Mouse (Mus musculus) liver, embryonic 13.5 days (tissue): ENCODE measurements around the gene Nmur1. TPM values are rescaled to one million over a fixed set of nuclear protein-coding genes. Genes with fewer than 3 reads are reported as not detected.

Experiments
- ATAC-seq: fragments of 200-750 bp; cut with Nextera tagmentation; 2 replicates; pipeline ENCODE4 v1.8.0; 2017; ENCODE audit warnings: low read depth, mild to moderate bottlenecking, moderate number of reproducible peaks, moderate library complexity
- DNase-seq: peaks from one replicate; pipeline ENCODE4 v3.0.0; 2022
- H3K27ac ChIP-seq: fragments of 300-500 bp; sonication (generic); 2 replicates; pipeline ENCODE4 v1.5.1; 2015; ENCODE audit warnings: moderate library complexity, mild to moderate bottlenecking, inconsistent platforms
- H3K27me3 ChIP-seq: fragments of 300-500 bp; sonication (generic); 2 replicates; pipeline ENCODE4 v1.6.1; 2015; ENCODE audit warnings: mild to moderate bottlenecking, inconsistent platforms
- H3K36me3 ChIP-seq: fragments of 300-500 bp; sonication (generic); 2 replicates; pipeline ENCODE4 v1.6.1; 2015; ENCODE audit warnings: mild to moderate bottlenecking, inconsistent platforms
- H3K4me1 ChIP-seq: fragments of 300-500 bp; sonication (generic); replicated peaks from 2 replicates; pipeline ENCODE4 v1.6.1; 2015; ENCODE audit warnings: inconsistent platforms
- H3K4me2 ChIP-seq: fragments of 300-500 bp; sonication (generic); 2 replicates; pipeline ENCODE4 v1.6.1; 2015; ENCODE audit warnings: inconsistent platforms, mild to moderate bottlenecking, moderate library complexity
- H3K4me3 ChIP-seq: fragments of 300-500 bp; sonication (generic); replicated peaks from 2 replicates; pipeline ENCODE4 v1.5.1; 2015; ENCODE audit warnings: mild to moderate bottlenecking, inconsistent platforms
- H3K9ac ChIP-seq: fragments of 300-500 bp; sonication (generic); 2 replicates; pipeline ENCODE4 v1.6.1; 2015; ENCODE audit warnings: mild to moderate bottlenecking, inconsistent platforms
- H3K9me3 ChIP-seq: fragments of 300-500 bp; sonication (generic); replicated peaks from 2 replicates; pipeline ENCODE4 v1.6.1; 2016; ENCODE audit warnings: inconsistent platforms
- WGBS: fragments of 180-500 bp; shearing (Covaris S2); methylation state at CpG from one replicate; pipeline ENCODE4 v1.1.7; 2015; ENCODE audit not compliant: insufficient replicate concordance; 5-methylcytosine and 5-hydroxymethylcytosine counted together
- polyA plus RNA-seq: library from polyadenylated mRNA; unstranded; fragments of >200 nt; fragmentation: Nextera tagmentation; extraction: Ambion mirVana; gene quantifications from 2 replicates; pipeline ENCODE4 v1.2.1, GENCODE M21; 2015

Nmur1 gene
- polyA plus RNA-seq, 1 experiment from 2014 or later, result not detected

GRCm38 (mm10) chr1:86440171-86440886, 14.3 kb upstream of the Nmur1 start:
- H3K4me1 ChIP-seq, result peaks cover 83% of the 10 kb centered on the region
- 10% methylated on average over 18 of the region's 18 CpGs for WGBS
- H3K4me2 ChIP-seq, result peak overlapping the region; percentile 99

GRCm38 (mm10) chr1:86439487-86440170, 13.6 kb upstream of the Nmur1 start:
- Histone ChIP-seq H3K9me3 (no peaks in the 10 kb centered on the region), H3K9ac (peak overlapping the region; percentile 3; the same call in 1 of the 2 replicates), H3K36me3 (no peaks in the 10 kb centered on the region), H3K4me3 (no peak overlapping the region), H3K27ac (no peak overlapping the region), H3K4me2 (no peak overlapping the region; the same call in 1 of the 2 replicates), H3K4me1 (peaks cover 90% of the 10 kb centered on the region), H3K27me3 (no peaks in the 10 kb centered on the region)
- 30% methylated on average over 8 of the region's 8 CpGs for WGBS
- DNase-seq (no peak), ATAC-seq (no peak)

More at GRCm38 (mm10) chr1:86440171-86440886, 14.3 kb upstream of the Nmur1 start:
- H3K36me3 ChIP-seq, result no peaks in the 10 kb centered on the region
- peak overlapping the region; percentile 86 for H3K9ac ChIP-seq
- ATAC-seq, result peak; percentile 77
- H3K27me3 ChIP-seq, result no peaks in the 10 kb centered on the region
- peak overlapping the region; percentile 70 for H3K4me3 ChIP-seq
- H3K27ac ChIP-seq, result peak overlapping the region; percentile 92
- H3K9me3 ChIP-seq, result no peaks in the 10 kb centered on the region
- peak; percentile 87 for DNase-seq

- peaks cover 88% of the 10 kb centered on the region for H3K4me1 ChIP-seq
- H3K9me3 ChIP-seq, result no peaks in the 10 kb centered on the region
- ATAC-seq (no peak), DNase-seq (no peak)
- no peak overlapping the region for H3K4me3 ChIP-seq
- H3K36me3 ChIP-seq, result no peaks in the 10 kb centered on the region
- no peak overlapping the region for H3K27ac ChIP-seq
- WGBS, result 73% methylated on average over 2 of the region's 2 CpGs
- 0 out of 2 replicates have a peak overlapping the region, but pooled peaks have one; percentile 37 for H3K9ac ChIP-seq
- no peaks in the 10 kb centered on the region for H3K27me3 ChIP-seq
- no peak overlapping the region for H3K4me2 ChIP-seq
These were observed 12.5 kb upstream of the Nmur1 start for GRCm38 (mm10) chr1:86438501-86438900.

GRCm38 (mm10) chr1:86438014-86438319, 11.9 kb upstream of the Nmur1 start:
- H3K36me3 ChIP-seq, result no peaks in the 10 kb centered on the region
- no peaks in the 10 kb centered on the region for H3K27me3 ChIP-seq
- H3K27ac ChIP-seq, result peak overlapping the region; percentile 4; the same call in 1 of the 2 replicates
- no peak for ATAC-seq
- no peak for DNase-seq
- no peak overlapping the region for H3K4me2 ChIP-seq
- no peak overlapping the region for H3K4me3 ChIP-seq
- WGBS, result 33% methylated on average over 6 of the region's 6 CpGs
- no peaks in the 10 kb centered on the region for H3K9me3 ChIP-seq
- H3K9ac ChIP-seq, result 0 out of 2 replicates have a peak overlapping the region, but pooled peaks have one; percentile 37
- H3K4me1 ChIP-seq, result peaks cover 88% of the 10 kb centered on the region

DNA sequence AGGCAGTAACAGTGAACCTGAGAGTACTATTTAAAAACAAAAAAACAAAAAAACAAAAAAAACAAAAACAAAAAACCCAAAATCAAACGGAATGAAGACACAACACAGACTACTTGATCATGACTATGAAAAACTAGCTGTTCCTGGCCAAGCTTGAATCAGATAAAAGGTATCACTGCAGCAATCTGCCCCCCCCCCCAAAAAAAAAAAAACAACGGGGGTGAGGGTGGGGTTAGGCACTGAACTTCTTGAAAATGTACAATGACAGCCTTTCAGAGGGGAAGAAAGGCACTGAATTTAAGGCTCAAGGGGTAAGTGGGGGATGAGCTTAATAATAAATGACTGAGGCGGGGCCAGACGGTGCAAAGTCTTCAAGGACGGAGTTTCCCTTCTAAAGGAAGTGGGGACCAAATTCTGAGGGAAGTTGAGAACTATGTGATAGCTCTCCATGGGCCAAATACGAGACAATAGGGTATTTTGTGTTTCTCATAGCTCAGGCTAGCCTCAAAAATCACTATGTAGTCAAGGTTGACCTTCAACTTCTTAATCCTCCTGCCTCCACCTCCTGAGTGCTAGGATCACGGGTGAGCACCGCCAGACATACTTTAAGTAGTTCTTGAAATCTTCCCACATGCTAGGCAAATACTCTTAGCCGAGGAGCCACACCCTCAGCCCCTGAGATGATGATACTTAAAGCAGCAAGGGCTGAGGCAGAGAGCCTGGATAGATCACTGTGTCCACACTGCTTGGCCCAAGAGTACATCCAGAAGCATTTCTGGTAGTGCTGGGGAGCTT, 11.4 kb upstream of the Nmur1 start:
- Histone ChIP-seq H3K4me2 (no peak overlapping the region), H3K27me3 (no peaks in the 10 kb centered on the region), H3K4me3 (no peak overlapping the region), H3K4me1 (peaks cover 88% of the 10 kb centered on the region), H3K9ac (no peak overlapping the region), H3K27ac (peak overlapping the region; percentile 4; the same call in 1 of the 2 replicates), H3K36me3 (no peaks in the 10 kb centered on the region), H3K9me3 (no peaks in the 10 kb centered on the region)
- DNase-seq, result no peak
- WGBS, result 43% methylated on average over 9 of the region's 9 CpGs
- ATAC-seq, result no peak

DNA sequence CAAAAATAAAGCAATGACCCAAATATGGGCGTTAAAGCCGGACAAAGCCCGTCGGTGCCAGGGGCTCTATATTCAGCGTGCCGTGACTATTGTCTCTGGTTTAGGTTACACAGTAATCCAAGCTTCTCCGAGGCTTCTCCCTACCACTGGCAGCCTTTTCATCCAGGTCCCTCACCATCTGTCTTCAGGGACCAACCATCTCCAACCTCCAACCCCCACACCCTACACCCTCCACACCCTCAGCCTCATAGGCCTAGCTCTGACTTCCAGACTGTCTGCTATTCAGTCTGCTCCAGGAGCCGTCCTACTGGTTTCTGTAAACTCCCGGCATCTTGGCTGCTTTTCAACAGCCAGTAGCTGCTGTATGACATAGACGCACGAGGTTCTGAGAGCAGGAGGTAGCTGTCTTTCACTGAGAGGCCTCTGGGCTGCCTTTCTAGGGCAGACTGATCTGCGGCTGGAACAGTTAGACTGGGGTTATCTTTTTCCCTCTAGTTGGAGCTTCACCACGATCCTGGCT, 9.3 kb upstream of the Nmur1 start:
- WGBS, result 62% methylated on average over 13 of the region's 13 CpGs
- no peak for DNase-seq
- peaks cover 72% of the 10 kb centered on the region for H3K4me1 ChIP-seq
- H3K9me3 ChIP-seq, result no peaks in the 10 kb centered on the region
- H3K9ac ChIP-seq, result peak overlapping the region; percentile 83; the same call in 1 of the 2 replicates
- H3K27me3 ChIP-seq, result no peaks in the 10 kb centered on the region
- H3K4me2 ChIP-seq, result peak overlapping the region; percentile 93
- no peak for ATAC-seq
- H3K36me3 ChIP-seq, result no peaks in the 10 kb centered on the region
- H3K27ac ChIP-seq, result peak overlapping the region; percentile 92
- H3K4me3 ChIP-seq, result 0 out of 2 replicates have a peak overlapping the region, but pooled peaks have one; percentile 72

DNA sequence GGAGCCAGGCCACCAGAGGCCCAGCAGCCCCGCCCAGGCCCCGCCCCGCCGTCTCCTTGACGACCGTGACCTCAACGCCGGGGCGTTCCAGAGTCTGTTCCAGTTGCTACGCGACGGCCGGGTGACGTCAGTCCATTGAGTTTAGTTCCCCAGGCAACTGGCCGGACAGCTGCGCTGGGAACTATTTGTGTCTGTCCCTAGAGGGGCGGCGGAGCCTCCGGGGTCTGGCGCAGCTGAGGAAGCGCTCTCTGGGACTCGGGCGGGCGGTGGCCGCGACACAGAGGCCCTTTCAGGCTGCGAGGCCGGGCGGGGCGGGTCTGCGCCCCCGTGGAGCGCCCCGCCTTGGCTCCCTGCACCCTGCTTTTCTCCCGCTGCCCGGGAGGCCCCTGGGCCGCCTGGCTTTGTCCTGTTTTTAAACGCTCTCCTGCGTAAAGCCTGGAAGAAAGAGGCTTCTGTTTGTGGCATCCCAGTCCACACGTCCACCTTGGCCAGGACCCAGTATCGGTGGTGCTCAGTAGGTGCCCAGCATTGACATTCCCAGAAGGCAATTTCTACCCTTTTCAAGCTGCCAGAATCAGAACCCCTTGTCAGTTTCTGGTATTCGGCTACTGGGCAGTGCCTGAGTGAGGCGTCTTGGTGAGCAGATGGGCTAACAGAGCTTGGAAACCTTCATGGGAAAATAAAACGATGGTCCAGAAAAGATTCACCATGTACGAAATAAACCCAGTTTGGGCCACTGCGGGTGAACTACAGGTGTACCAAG, 8.6 kb upstream of the Nmur1 start:
- Histone ChIP-seq H3K36me3 (no peaks in the 10 kb centered on the region), H3K4me2 (peak overlapping the region; percentile 93), H3K27ac (peak overlapping the region; percentile 92), H3K27me3 (no peaks in the 10 kb centered on the region), H3K4me1 (peaks cover 64% of the 10 kb centered on the region), H3K9ac (peak overlapping the region; percentile 83), H3K9me3 (no peaks in the 10 kb centered on the region), H3K4me3 (peak overlapping the region; percentile 72)
- DNase-seq (peak; percentile 98), ATAC-seq (peak; percentile 91)
- 6% methylated on average over 46 of the region's 46 CpGs for WGBS

DNA sequence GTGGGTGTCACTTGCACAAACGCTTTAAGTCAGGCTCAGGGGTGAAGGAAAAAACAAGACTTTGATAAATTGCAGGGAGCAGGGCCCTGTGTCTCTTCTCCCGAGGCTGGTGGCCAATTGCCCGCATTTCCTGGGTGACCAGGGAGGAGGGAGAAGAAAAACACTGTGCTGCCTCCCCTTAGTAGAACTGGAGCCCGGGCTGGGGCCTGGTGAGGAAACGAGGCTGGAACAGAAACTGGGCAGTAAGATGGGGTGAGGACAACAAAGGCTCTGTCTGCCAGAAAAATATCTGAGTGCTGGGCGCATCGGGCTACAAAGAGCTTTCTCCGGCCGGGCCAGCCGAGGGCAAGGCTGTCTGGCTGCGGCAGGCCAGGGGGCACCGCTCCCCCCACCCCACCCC, 8.0 kb upstream of the Nmur1 start:
- Histone ChIP-seq H3K9ac (peak overlapping the region; percentile 83), H3K27ac (peak overlapping the region; percentile 92), H3K4me1 (peaks cover 58% of the 10 kb centered on the region), H3K36me3 (no peaks in the 10 kb centered on the region), H3K9me3 (no peaks in the 10 kb centered on the region), H3K4me2 (peak overlapping the region; percentile 93), H3K4me3 (peak overlapping the region; percentile 72), H3K27me3 (no peaks in the 10 kb centered on the region)
- DNase-seq (no peak), ATAC-seq (peak; percentile 43)
- 3% methylated on average over 11 of the region's 12 CpGs for WGBS

GRCm38 (mm10) chr1:86433359-86433758, 7.3 kb upstream of the Nmur1 start:
- WGBS, result 72% methylated on average over 7 of the region's 7 CpGs
- ATAC-seq, result no peak
- H3K4me3 ChIP-seq, result no peak overlapping the region
- H3K4me1 ChIP-seq, result peaks cover 58% of the 10 kb centered on the region
- H3K9me3 ChIP-seq, result no peaks in the 10 kb centered on the region
- peak overlapping the region; percentile 92 for H3K27ac ChIP-seq
- peak overlapping the region; percentile 93 for H3K4me2 ChIP-seq
- peak overlapping the region; percentile 83; the same call in 1 of the 2 replicates for H3K9ac ChIP-seq
- no peak for DNase-seq
- H3K36me3 ChIP-seq, result no peaks in the 10 kb centered on the region
- H3K27me3 ChIP-seq, result no peaks in the 10 kb centered on the region

DNA sequence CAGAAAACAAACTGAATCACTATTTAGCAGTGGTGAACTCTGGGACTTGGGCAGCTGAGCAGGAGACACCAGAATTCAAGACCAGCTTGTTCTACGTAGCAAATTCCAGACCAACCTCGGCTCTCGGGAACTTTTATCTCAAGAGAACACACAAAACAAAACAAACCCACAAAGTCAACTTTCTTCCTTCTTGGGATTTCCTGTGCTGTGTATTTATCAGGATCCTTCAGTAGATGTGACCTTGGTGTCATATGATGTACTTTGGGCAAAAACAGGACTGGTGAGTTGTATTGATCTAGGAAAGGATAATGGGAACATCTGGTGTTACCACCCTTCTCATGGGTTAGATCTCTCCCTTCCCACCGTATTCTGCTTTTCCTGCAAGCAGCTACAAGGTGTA, 6.8 kb upstream of the Nmur1 start:
- H3K4me3 ChIP-seq, result no peak overlapping the region
- peaks cover 52% of the 10 kb centered on the region for H3K4me1 ChIP-seq
- peak overlapping the region; percentile 51 for H3K27ac ChIP-seq
- no peaks in the 10 kb centered on the region for H3K36me3 ChIP-seq
- DNase-seq, result no peak
- H3K9ac ChIP-seq, result no peak overlapping the region
- H3K9me3 ChIP-seq, result no peaks in the 10 kb centered on the region
- H3K4me2 ChIP-seq, result no peak overlapping the region
- H3K27me3 ChIP-seq, result no peaks in the 10 kb centered on the region
- WGBS, result 14% methylated on average over 4 of the region's 4 CpGs
- no peak for ATAC-seq
